Mouse (Mus musculus) CH12F3 (cell line): ENCODE results near the gene 4933434E20Rik.

ENCODE experiments used
- in situ Hi-C: fragments of 300-500 bp; cut with MboI; formaldehyde crosslinking; loops from 2 replicates; pipeline ENCODE4 v1.14.3; 2020; ENCODE audit warnings: low sequenced_read_pairs

Gene 4933434E20Rik

GRCm38 (mm10) chr3:90080498-90080863 is 29.0 kb downstream of the 4933434E20Rik start:
- in situ Hi-C loops: no loop called here

- in situ Hi-C loops: no loop called here
These were observed 30.2 kb downstream of the 4933434E20Rik start for GRCm38 (mm10) chr3:90081365-90082240.

- in situ Hi-C loops: no loop called here
These were observed 31.6 kb downstream of the 4933434E20Rik start for GRCm38 (mm10) chr3:90083034-90083433.

- in situ Hi-C loops: no loop called here
These were observed 32.4 kb downstream of the 4933434E20Rik start for GRCm38 (mm10) chr3:90083698-90084324.

- in situ Hi-C loops: no loop called here
These were observed 33.4 kb downstream of the 4933434E20Rik start for GRCm38 (mm10) chr3:90084790-90085189.

GRCm38 (mm10) chr3:90085281-90085680 is 33.8 kb downstream of the 4933434E20Rik start:
- in situ Hi-C loops: no loop called here

- in situ Hi-C loops: no loop called here
These were observed 34.6 kb downstream of the 4933434E20Rik start for GRCm38 (mm10) chr3:90086068-90086467.

- in situ Hi-C loops: no loop called here
These were observed 37.2 kb downstream of the 4933434E20Rik start for GRCm38 (mm10) chr3:90088617-90089016.

- in situ Hi-C loops: no loop called here
These were observed 39.5 kb downstream of the 4933434E20Rik start for GRCm38 (mm10) chr3:90090892-90091291.

GRCm38 (mm10) chr3:90094453-90094852 is 43.0 kb downstream of the 4933434E20Rik start:
- in situ Hi-C loops: no loop called here

GRCm38 (mm10) chr3:90097928-90098327 is 46.5 kb downstream of the 4933434E20Rik start:
- in situ Hi-C loops: no loop called here

- in situ Hi-C loops: no loop called here
These were observed 49.6 kb downstream of the 4933434E20Rik start for GRCm38 (mm10) chr3:90101010-90101409.

GRCm38 (mm10) chr3:90101673-90102072 is 50.2 kb downstream of the 4933434E20Rik start:
- in situ Hi-C loops: no loop called here

- in situ Hi-C loops: no loop called here
These were observed 50.8 kb downstream of the 4933434E20Rik start for GRCm38 (mm10) chr3:90102239-90102638.

- in situ Hi-C loops: no loop called here
These were observed 51.7 kb downstream of the 4933434E20Rik start for GRCm38 (mm10) chr3:90103176-90103575.

- in situ Hi-C loops: no loop called here
These were observed 52.5 kb downstream of the 4933434E20Rik start, which contains the start of gene Nup210l for GRCm38 (mm10) chr3:90103938-90104337. Gene Nup210l, plus strand, starts transcription at chr3:90104132.

GRCm38 (mm10) chr3:90111706-90112105 is 60.3 kb downstream of the 4933434E20Rik start:
- in situ Hi-C loops: no loop called here

GRCm38 (mm10) chr3:90114342-90114741 is 62.9 kb downstream of the 4933434E20Rik start:
- in situ Hi-C loops: no loop called here

GRCm38 (mm10) chr3:90115526-90115925 is 64.1 kb downstream of the 4933434E20Rik start:
- in situ Hi-C loops: no loop called here
